Mouse (Mus musculus) heart, embryonic 14.5 days (tissue): Measurements from ENCODE around the gene Mrpl9. TPM values are rescaled to one million over a fixed set of nuclear protein-coding genes. Genes with fewer than 3 reads are reported as not detected.
A peak's percentile ranks its signal among the peaks of the same experiment; 100 is the strongest.

Source experiments
- ATAC-seq: fragments of 200-750 bp; cut with Nextera tagmentation; 2 replicates; pipeline ENCODE4 v1.8.0; 2017; ENCODE audit warnings: low read depth, moderate TSS enrichment; ENCODE audit not compliant: insufficient number of reproducible peaks, insufficient read depth, low FRiP score
- H3K27ac ChIP-seq, 2 experiments: fragments of 200-500 bp in 1 of 2; fragments of 300-500 bp in 1 of 2; sonication (generic) in 1 of 2; replicated peaks in 1 of 2; 2 replicates each; pipeline ENCODE4 v1.5.1; 2012 to 2014; ENCODE audit warnings: low read depth in 2 of 2, low read length in 2 of 2, control low read depth in 1 of 2, mild to moderate bottlenecking in 1 of 2, mixed read lengths in 1 of 2; ENCODE audit not compliant: control insufficient read depth in 1 of 2, insufficient read depth in 1 of 2
- H3K27me3 ChIP-seq: fragments of 300-500 bp; sonication (generic); 2 replicates; pipeline ENCODE4 v1.6.1; 2014; ENCODE audit warnings: mild to moderate bottlenecking, low read length, control low read depth; ENCODE audit not compliant: control insufficient read depth, insufficient read depth
- H3K36me3 ChIP-seq: fragments of 300-500 bp; sonication (generic); 2 replicates; pipeline ENCODE4 v1.6.1; 2014; ENCODE audit warnings: mild to moderate bottlenecking, control low read depth, low read length, mixed read lengths; ENCODE audit not compliant: control insufficient read depth, insufficient read depth
- H3K4me1 ChIP-seq, 2 experiments: fragments of 200-500 bp in 1 of 2; fragments of 300-500 bp in 1 of 2; sonication (generic) in 1 of 2; 2 replicates each; pipeline ENCODE4 v1.6.1; 2012 to 2014; ENCODE audit warnings: low read length in 2 of 2, control low read depth in 1 of 2, mixed read lengths in 1 of 2; ENCODE audit not compliant: control insufficient read depth in 2 of 2, insufficient read depth in 2 of 2
- H3K4me2 ChIP-seq: fragments of 300-500 bp; sonication (generic); 2 replicates; pipeline ENCODE4 v1.6.1; 2014; ENCODE audit warnings: mild to moderate bottlenecking, low read length
- H3K4me3 ChIP-seq, 2 experiments: fragments of 200-500 bp in 1 of 2; fragments of 300-500 bp in 1 of 2; sonication (generic) in 1 of 2; 2 replicates each; pipeline ENCODE4 v1.5.1; 2012 to 2014; ENCODE audit warnings: low read length in 2 of 2, mild to moderate bottlenecking in 2 of 2, control low read depth in 1 of 2, low read depth in 1 of 2, moderate library complexity in 1 of 2; ENCODE audit not compliant: control insufficient read depth in 1 of 2, insufficient read depth in 1 of 2
- H3K9ac ChIP-seq: fragments of 300-500 bp; sonication (generic); 2 replicates; pipeline ENCODE4 v1.6.1; 2014; ENCODE audit warnings: mild to moderate bottlenecking, low read length
- H3K9me3 ChIP-seq: fragments of 300-500 bp; sonication (generic); 2 replicates; pipeline ENCODE4 v1.6.1; 2016; ENCODE audit warnings: low read length, control low read depth; ENCODE audit not compliant: control insufficient read depth
- WGBS: fragments of 180-500 bp; shearing (Covaris S2); extraction: QIAGEN DNeasy Blood & Tissue Kit; methylation state at CpG from one replicate; pipeline ENCODE4 v1.1.7; 2014; 5-methylcytosine and 5-hydroxymethylcytosine counted together
- polyA plus RNA-seq: library from polyadenylated mRNA; unstranded; fragments of >200 nt; fragmentation: Nextera tagmentation; extraction: Ambion mirVana; gene quantifications from 2 replicates; pipeline ENCODE4 v1.2.1, GENCODE M21; 2014

Mrpl9 gene
- polyA plus RNA-seq, 1 experiment from 2014 or later: 64.5 TPM

DNA sequence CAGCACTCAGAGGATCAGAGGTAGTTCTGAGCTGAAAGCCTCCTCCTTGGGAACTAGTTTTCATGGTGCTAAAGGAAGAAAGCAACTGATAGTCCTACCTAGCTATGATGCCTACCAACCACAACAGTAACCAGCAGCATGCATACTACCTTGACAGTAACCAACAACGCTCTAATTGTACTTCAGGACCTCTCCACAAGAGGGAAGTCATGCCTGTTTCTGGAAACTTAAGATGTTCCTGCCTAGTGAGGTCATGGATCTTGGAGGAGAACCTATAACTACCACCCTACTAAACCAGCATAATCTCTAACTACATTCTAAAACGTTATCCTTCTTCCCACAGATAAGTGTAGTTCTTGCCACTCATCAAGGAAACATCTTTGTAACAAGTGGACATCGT lies 1.9 kb upstream of the Mrpl9 start:
- H3K4me2 ChIP-seq: no peak overlapping the region
- 34% methylated on average over 3 of the region's 3 CpGs for WGBS
- H3K9me3 ChIP-seq: no peaks in the 10 kb centered on the region
- H3K27me3 ChIP-seq: peaks cover 11% of the 10 kb centered on the region
- no peak overlapping the region for H3K4me3 ChIP-seq
- no peak overlapping the region for H3K27ac ChIP-seq
- ATAC-seq: no peak
- H3K9ac ChIP-seq: no peak overlapping the region
- peaks cover 17% of the 10 kb centered on the region for H3K36me3 ChIP-seq
- H3K4me1 ChIP-seq: peaks cover 0 to 4% of the 10 kb centered on the region in 2 experiments; a peak in 1 of 4 replicates

DNA sequence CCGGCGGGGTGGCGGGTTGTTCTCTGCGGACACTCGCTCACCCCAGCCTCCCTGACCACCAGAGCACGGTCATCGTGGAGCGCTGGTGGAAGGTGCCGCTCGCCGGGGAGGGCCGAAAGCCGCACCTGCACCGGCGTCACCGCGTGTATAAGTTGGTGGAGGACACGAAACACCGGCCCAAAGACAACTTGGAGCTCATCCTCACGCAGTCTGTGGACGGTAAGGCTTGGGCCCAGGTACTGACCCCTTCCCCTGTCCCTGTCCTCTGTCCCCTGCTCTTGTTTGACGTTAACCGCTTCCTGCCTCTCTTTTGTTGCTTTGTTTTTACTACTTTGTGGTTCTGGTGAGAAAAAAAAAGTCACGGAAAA lies 463 bp downstream of the Mrpl9 start, which contains the start of gene Oaz3:
Gene Oaz3, minus strand, starts transcription at position 319 of the 368 bp plus-strand sequence.
- H3K4me3 ChIP-seq: peak within 1 kb of the TSS; percentile 94 to 95
- H3K27me3 ChIP-seq: peaks cover 11% of the 10 kb centered on the region
- peak within 1 kb of the TSS; percentile 73 for H3K4me2 ChIP-seq
- peak within 1 kb of the TSS; percentile 96 for H3K9ac ChIP-seq
- H3K36me3 ChIP-seq: peaks cover 41% of the 10 kb centered on the region
- peaks cover 0 to 4% of the 10 kb centered on the region in 2 experiments; a peak in 1 of 4 replicates for H3K4me1 ChIP-seq
- H3K9me3 ChIP-seq: no peaks in the 10 kb centered on the region
- under 1% methylated on average over 24 of the region's 24 CpGs for WGBS
- H3K27ac ChIP-seq: peak within 1 kb of the TSS; percentile 76 to 77
- ATAC-seq: no peak; the same call in 1 of the 2 replicates

DNA sequence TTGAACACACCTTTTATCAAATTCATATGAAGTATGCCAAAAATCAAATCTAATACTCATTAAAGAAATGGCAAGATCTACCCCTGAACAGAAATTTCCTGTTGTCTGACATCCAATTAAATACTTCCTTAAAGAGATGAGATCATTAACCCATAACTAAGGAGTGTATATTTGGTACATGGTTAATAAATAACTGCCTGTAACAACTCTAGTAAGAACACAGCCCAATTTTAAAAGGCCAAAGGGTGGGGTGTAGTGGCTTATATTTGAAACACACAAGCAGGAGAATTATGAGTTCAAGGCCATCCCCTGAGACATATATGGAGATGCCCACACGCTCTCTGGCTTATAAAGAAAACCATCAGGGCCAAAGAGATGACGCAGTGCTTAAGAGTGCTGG lies 6.3 kb downstream of the Mrpl9 start:
- ATAC-seq: no peak
- WGBS: 89% methylated on average over 2 of the region's 2 CpGs
- H3K4me3 ChIP-seq: no peak overlapping the region

DNA sequence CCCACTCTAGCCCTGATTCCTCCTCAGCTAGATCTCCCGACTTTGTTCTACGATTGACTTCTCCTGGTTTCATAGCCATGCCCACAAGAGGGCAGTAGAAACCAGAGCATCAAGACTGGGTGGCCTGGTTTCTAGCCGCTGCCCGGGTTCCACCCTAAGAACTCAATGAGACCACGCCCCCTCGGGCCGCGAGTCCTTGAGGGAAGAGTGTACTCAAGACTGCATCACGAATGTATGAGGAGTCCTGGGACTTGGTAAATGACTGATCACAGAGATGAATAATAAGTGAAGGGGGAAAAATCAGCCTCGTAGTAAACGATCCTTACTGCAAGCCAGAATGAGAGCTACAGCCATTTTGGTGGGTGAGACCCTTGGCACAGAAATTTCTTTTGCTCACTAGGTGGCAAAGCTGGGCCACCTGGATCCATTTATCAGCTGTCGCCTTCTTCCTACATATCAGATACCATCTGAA lies 13.4 kb downstream of the Mrpl9 start:
- 2% methylated on average over 12 of the region's 12 CpGs for WGBS
- Histone ChIP-seq H3K27me3 (no peaks in the 10 kb centered on the region), H3K9ac (no peak overlapping the region), H3K4me3 (peak overlapping the region; percentile 36 to 48), H3K36me3 (no peaks in the 10 kb centered on the region), H3K27ac (no peak overlapping the region), H3K9me3 (0 out of 2 replicates have a peak, but pooled peaks cover 4% of the 10 kb centered on the region), H3K4me1 (no peaks in the 10 kb centered on the region), H3K4me2 (peak overlapping the region; percentile 61)
- ATAC-seq: no peak

More for the DNA sequence above, 6.3 kb downstream of the Mrpl9 start:
- Histone ChIP-seq H3K4me1 (peaks cover 0 to under 1% of the 10 kb centered on the region in 2 experiments; a peak in 1 of 4 replicates), H3K9me3 (no peaks in the 10 kb centered on the region), H3K9ac (no peak overlapping the region), H3K27me3 (no peaks in the 10 kb centered on the region), H3K27ac (no peak overlapping the region), H3K36me3 (peaks cover 61% of the 10 kb centered on the region), H3K4me2 (no peak overlapping the region)

DNA sequence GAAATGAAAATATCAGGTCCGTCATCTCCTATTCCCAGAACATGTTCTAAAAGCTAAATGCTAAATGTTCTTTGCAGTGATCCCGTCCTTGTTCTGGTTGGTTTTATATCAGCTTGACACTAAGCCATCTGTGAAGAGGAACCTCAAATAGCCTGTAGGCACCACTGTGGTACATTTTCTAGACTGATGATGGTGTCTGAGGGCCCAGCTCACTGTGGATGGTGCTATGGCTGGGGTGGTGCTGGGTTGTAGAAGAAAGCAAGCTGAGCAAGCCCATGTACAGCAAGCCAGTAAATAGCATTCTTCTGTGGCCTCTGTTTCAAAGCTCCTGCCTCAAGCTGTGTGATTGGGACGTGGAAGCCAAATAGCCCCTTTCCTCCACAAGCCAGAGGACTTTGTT lies 13.9 kb downstream of the Mrpl9 start:
- Histone ChIP-seq H3K9me3 (0 out of 2 replicates have a peak, but pooled peaks cover 4% of the 10 kb centered on the region), H3K4me1 (no peaks in the 10 kb centered on the region), H3K27me3 (no peaks in the 10 kb centered on the region), H3K9ac (no peak overlapping the region), H3K36me3 (no peaks in the 10 kb centered on the region), H3K4me2 (peak overlapping the region; percentile 61), H3K4me3 (no peak overlapping the region), H3K27ac (no peak overlapping the region)
- no peak for ATAC-seq
- 73% methylated on average over 3 of the region's 3 CpGs for WGBS

DNA sequence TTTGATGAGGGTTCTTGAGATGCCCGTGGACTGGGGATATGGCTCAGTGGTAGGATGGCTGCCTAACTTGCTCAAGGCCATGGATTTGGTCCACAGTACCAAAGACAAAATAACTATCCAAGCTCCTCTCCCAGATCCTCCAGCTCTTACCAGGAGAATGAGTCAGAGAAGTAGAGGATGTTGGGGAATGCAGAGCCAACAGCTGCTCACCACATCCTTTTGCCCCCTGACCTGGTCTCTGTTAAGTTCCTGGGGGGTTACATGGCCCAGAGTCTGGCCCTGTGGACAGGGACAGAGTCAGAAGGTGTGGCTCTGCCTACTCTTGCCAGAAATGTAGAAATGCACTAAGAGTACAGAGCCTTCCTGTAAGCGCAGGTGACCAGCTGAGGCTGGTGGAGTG lies 16.7 kb downstream of the Mrpl9 start:
- H3K4me1 ChIP-seq: peaks cover 0 to 3% of the 10 kb centered on the region in 2 experiments; a peak in 1 of 4 replicates
- 86% methylated on average over 2 of the region's 2 CpGs for WGBS
- no peak overlapping the region for H3K27ac ChIP-seq
- no peak overlapping the region for H3K4me3 ChIP-seq
- H3K27me3 ChIP-seq: no peaks in the 10 kb centered on the region
- H3K4me2 ChIP-seq: no peak overlapping the region
- no peaks in the 10 kb centered on the region for H3K36me3 ChIP-seq
- no peak for ATAC-seq
- H3K9ac ChIP-seq: no peak overlapping the region
- H3K9me3 ChIP-seq: 0 out of 2 replicates have a peak, but pooled peaks cover 4% of the 10 kb centered on the region

DNA sequence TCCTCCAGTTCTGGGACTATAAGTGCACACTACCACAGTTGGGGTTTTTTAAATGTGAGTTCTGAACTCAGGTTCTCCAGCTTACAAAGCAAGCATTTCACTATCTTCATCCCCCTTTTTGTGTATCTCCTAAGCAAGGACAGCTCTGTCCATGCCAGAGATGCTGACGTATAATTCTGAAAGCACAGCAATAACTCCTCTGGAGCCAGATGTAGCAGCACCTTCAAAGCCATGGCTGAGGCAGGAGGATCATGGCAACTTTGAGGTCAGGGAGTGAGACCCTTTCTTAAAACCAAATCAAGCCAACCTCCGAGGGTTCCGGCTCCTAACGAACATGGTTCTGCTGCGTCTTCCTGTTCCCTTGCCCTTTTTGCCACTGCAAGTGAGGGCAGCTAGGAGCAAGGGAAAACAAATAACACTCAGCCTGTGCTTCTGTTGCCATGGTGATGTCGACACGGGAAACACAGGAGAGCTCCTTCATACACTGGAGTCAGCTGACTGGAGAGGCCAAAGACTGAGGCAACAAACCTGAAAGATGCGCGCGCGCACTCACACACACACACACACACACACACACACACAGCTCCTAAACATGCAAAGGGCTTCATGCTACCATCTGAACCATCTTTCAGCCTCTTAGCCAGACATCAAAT lies 20.9 kb downstream of the Mrpl9 start:
- no peaks in the 10 kb centered on the region for H3K36me3 ChIP-seq
- H3K9me3 ChIP-seq: 0 out of 2 replicates have a peak, but pooled peaks cover under 1% of the 10 kb centered on the region
- no peak overlapping the region for H3K4me2 ChIP-seq
- WGBS: 51% methylated on average over 11 of the region's 11 CpGs
- H3K9ac ChIP-seq: no peak overlapping the region
- no peaks in the 10 kb centered on the region for H3K27me3 ChIP-seq
- H3K4me3 ChIP-seq: no peak overlapping the region
- H3K27ac ChIP-seq: no peak overlapping the region
- H3K4me1 ChIP-seq: peaks cover 0 to 3% of the 10 kb centered on the region in 2 experiments; a peak in 1 of 4 replicates
- ATAC-seq: no peak
